Mouse (Mus musculus): Measurements from ENCODE around the gene Ugt1a1.

The Ugt1a1 gene

GRCm38 (mm10) chr1:88214462-88214952, 2.7 kb downstream of the Ugt1a1 start:
- no peak for TF ChIP-seq GATA4 (IDR thresholded peaks at IDR 0.05; ENCODE audit: insufficient replicate concordance, low read length)

GRCm38 (mm10) chr1:88215466-88216380, 4.0 kb downstream of the Ugt1a1 start:
- no peak for TF ChIP-seq GATA4 (IDR thresholded peaks at IDR 0.05; ENCODE audit: insufficient replicate concordance, low read length)

GRCm38 (mm10) chr1:88216551-88216950, 4.8 kb downstream of the Ugt1a1 start:
- TF ChIP-seq GATA4 (IDR thresholded peaks at IDR 0.05; ENCODE audit: insufficient replicate concordance, low read length), result no peak

GRCm38 (mm10) chr1:88217144-88217543, 5.4 kb downstream of the Ugt1a1 start:
- TF ChIP-seq GATA4 (IDR thresholded peaks at IDR 0.05; ENCODE audit: insufficient replicate concordance, low read length), result no peak

- no peak for TF ChIP-seq GATA4 (IDR thresholded peaks at IDR 0.05; ENCODE audit: insufficient replicate concordance, low read length)
Measured at GRCm38 (mm10) chr1:88217576-88217975, 5.8 kb downstream of the Ugt1a1 start.

GRCm38 (mm10) chr1:88218051-88218450, 6.3 kb downstream of the Ugt1a1 start:
- no peak for TF ChIP-seq GATA4 (IDR thresholded peaks at IDR 0.05; ENCODE audit: insufficient replicate concordance, low read length)

- no peak for TF ChIP-seq GATA4 (IDR thresholded peaks at IDR 0.05; ENCODE audit: insufficient replicate concordance, low read length)
Measured at GRCm38 (mm10) chr1:88218591-88218990, 6.8 kb downstream of the Ugt1a1 start.

GRCm38 (mm10) chr1:88219054-88219453, 7.3 kb downstream of the Ugt1a1 start:
- TF ChIP-seq GATA4 (IDR thresholded peaks at IDR 0.05; ENCODE audit: insufficient replicate concordance, low read length), result no peak

- TF ChIP-seq GATA4 (IDR thresholded peaks at IDR 0.05; ENCODE audit: insufficient replicate concordance, low read length), result no peak
Measured at GRCm38 (mm10) chr1:88220336-88220735, 8.6 kb downstream of the Ugt1a1 start.

- TF ChIP-seq GATA4 (IDR thresholded peaks at IDR 0.05; ENCODE audit: insufficient replicate concordance, low read length), result no peak
Measured at GRCm38 (mm10) chr1:88222216-88222615, 10.5 kb downstream of the Ugt1a1 start.

GRCm38 (mm10) chr1:88223591-88223990, 11.8 kb downstream of the Ugt1a1 start:
- no peak for TF ChIP-seq GATA4 (IDR thresholded peaks at IDR 0.05; ENCODE audit: insufficient replicate concordance, low read length)

GRCm38 (mm10) chr1:88224029-88224776, 12.4 kb downstream of the Ugt1a1 start:
- TF ChIP-seq GATA4 (IDR thresholded peaks at IDR 0.05; ENCODE audit: insufficient replicate concordance, low read length), result no peak

- no peak for TF ChIP-seq GATA4 (IDR thresholded peaks at IDR 0.05; ENCODE audit: insufficient replicate concordance, low read length)
Measured at GRCm38 (mm10) chr1:88225741-88226140, 14.0 kb downstream of the Ugt1a1 start.

- no peak for TF ChIP-seq GATA4 (IDR thresholded peaks at IDR 0.05; ENCODE audit: insufficient replicate concordance, low read length)
Measured at GRCm38 (mm10) chr1:88226670-88227379, 15.1 kb downstream of the Ugt1a1 start, which contains the start of gene Mroh2a. Mroh2a (plus strand) TSS chr1:88226986.

- no peak for TF ChIP-seq GATA4 (IDR thresholded peaks at IDR 0.05; ENCODE audit: insufficient replicate concordance, low read length)
Measured at GRCm38 (mm10) chr1:88227482-88227881, 15.7 kb downstream of the Ugt1a1 start.

All from liver, adult (tissue).